Mouse (Mus musculus): ENCODE results near the gene Pde10a. TPM values are rescaled to one million over a fixed set of nuclear protein-coding genes. Genes with fewer than 3 reads are reported as not detected.

Pde10a gene
- polyA plus RNA-seq, 1 experiment from 2014 or later: 12.5 TPM

- peak; percentile 77; the same call in 1 of the 2 replicates for ATAC-seq (ENCODE audit: low FRiP score)
These were observed 72.6 kb downstream of the Pde10a start for GRCm38 (mm10) chr17:8597790-8598189.

GRCm38 (mm10) chr17:8602976-8603375 is 77.8 kb downstream of the Pde10a start:
- no peaks in the 10 kb centered on the region for H3K9me3 ChIP-seq (replicated peaks)
- no peaks in the 10 kb centered on the region for H3K27me3 ChIP-seq (replicated peaks)
- H3K4me3 ChIP-seq (replicated peaks): no peak overlapping the region
- WGBS: 98% methylated on average over 3 of the region's 3 CpGs
- H3K27ac ChIP-seq (replicated peaks): no peak overlapping the region
- no peaks in the 10 kb centered on the region for H3K36me3 ChIP-seq
- H3K4me1 ChIP-seq: no peaks in the 10 kb centered on the region
- no peak overlapping the region for H3K4me2 ChIP-seq
- no peak for ATAC-seq (ENCODE audit: low FRiP score)
- no peak overlapping the region for H3K9ac ChIP-seq (replicated peaks)

More at GRCm38 (mm10) chr17:8597790-8598189, 72.6 kb downstream of the Pde10a start:
- Histone ChIP-seq H3K4me3 (replicated peaks) (no peak overlapping the region), H3K36me3 (no peaks in the 10 kb centered on the region), H3K27ac (replicated peaks) (no peak overlapping the region), H3K4me2 (no peak overlapping the region), H3K4me1 (0 out of 2 replicates have a peak, but pooled peaks cover 7% of the 10 kb centered on the region), H3K9me3 (replicated peaks) (no peaks in the 10 kb centered on the region; the same call in 1 of the 2 replicates), H3K9ac (replicated peaks) (no peak overlapping the region), H3K27me3 (replicated peaks) (0 out of 2 replicates have a peak, but pooled peaks cover 3% of the 10 kb centered on the region)
- WGBS: 11% methylated on average over 7 of the region's 7 CpGs

GRCm38 (mm10) chr17:8605921-8606320 is 80.7 kb downstream of the Pde10a start:
- H3K4me1 ChIP-seq: no peaks in the 10 kb centered on the region
- no peak overlapping the region for H3K27ac ChIP-seq (replicated peaks)
- no peaks in the 10 kb centered on the region for H3K27me3 ChIP-seq (replicated peaks)
- no peaks in the 10 kb centered on the region for H3K36me3 ChIP-seq
- WGBS: 91% methylated on average over 5 of the region's 5 CpGs
- no peaks in the 10 kb centered on the region for H3K9me3 ChIP-seq (replicated peaks)
- no peak overlapping the region for H3K9ac ChIP-seq (replicated peaks)
- no peak overlapping the region for H3K4me3 ChIP-seq (replicated peaks)
- no peak for ATAC-seq (ENCODE audit: low FRiP score)
- H3K4me2 ChIP-seq: no peak overlapping the region

GRCm38 (mm10) chr17:8606695-8607094 is 81.5 kb downstream of the Pde10a start:
- Histone ChIP-seq H3K9ac (replicated peaks) (no peak overlapping the region), H3K36me3 (no peaks in the 10 kb centered on the region), H3K27me3 (replicated peaks) (no peaks in the 10 kb centered on the region), H3K27ac (replicated peaks) (no peak overlapping the region), H3K9me3 (replicated peaks) (no peaks in the 10 kb centered on the region), H3K4me1 (no peaks in the 10 kb centered on the region), H3K4me3 (replicated peaks) (no peak overlapping the region), H3K4me2 (no peak overlapping the region)
- ATAC-seq (ENCODE audit: low FRiP score): no peak
- WGBS: 79% methylated on average over 3 of the region's 3 CpGs

GRCm38 (mm10) chr17:8611916-8612315 is 86.7 kb downstream of the Pde10a start:
- Histone ChIP-seq H3K36me3 (no peaks in the 10 kb centered on the region), H3K4me1 (no peaks in the 10 kb centered on the region), H3K27me3 (replicated peaks) (no peaks in the 10 kb centered on the region; the same call in 1 of the 2 replicates), H3K27ac (replicated peaks) (no peak overlapping the region), H3K9me3 (replicated peaks) (no peaks in the 10 kb centered on the region), H3K9ac (replicated peaks) (no peak overlapping the region), H3K4me3 (replicated peaks) (no peak overlapping the region), H3K4me2 (no peak overlapping the region)
- no peak for ATAC-seq (ENCODE audit: low FRiP score)
- WGBS: 87% methylated on average over 4 of the region's 4 CpGs

GRCm38 (mm10) chr17:8613882-8614551 is 88.8 kb downstream of the Pde10a start:
- no peak overlapping the region for H3K9ac ChIP-seq (replicated peaks)
- 37% methylated on average over 7 of the region's 7 CpGs for WGBS
- peak; percentile 79; the same call in 1 of the 2 replicates for ATAC-seq (ENCODE audit: low FRiP score)
- no peak overlapping the region for H3K4me3 ChIP-seq (replicated peaks)
- no peaks in the 10 kb centered on the region; the same call in 1 of the 2 replicates for H3K27me3 ChIP-seq (replicated peaks)
- no peaks in the 10 kb centered on the region for H3K36me3 ChIP-seq
- no peaks in the 10 kb centered on the region for H3K9me3 ChIP-seq (replicated peaks)
- no peak overlapping the region for H3K27ac ChIP-seq (replicated peaks)
- H3K4me2 ChIP-seq: no peak overlapping the region
- no peaks in the 10 kb centered on the region for H3K4me1 ChIP-seq

GRCm38 (mm10) chr17:8620346-8620745 is 95.2 kb downstream of the Pde10a start:
- Histone ChIP-seq H3K27me3 (replicated peaks) (0 out of 2 replicates have a peak, but pooled peaks cover 4% of the 10 kb centered on the region), H3K4me2 (no peak overlapping the region), H3K4me1 (peaks cover 14% of the 10 kb centered on the region), H3K9me3 (replicated peaks) (no peaks in the 10 kb centered on the region), H3K9ac (replicated peaks) (no peak overlapping the region), H3K36me3 (no peaks in the 10 kb centered on the region), H3K4me3 (replicated peaks) (no peak overlapping the region), H3K27ac (replicated peaks) (no peak overlapping the region)
- ATAC-seq (ENCODE audit: low FRiP score): no peak
- WGBS: 35% methylated on average over 5 of the region's 5 CpGs

- no peaks in the 10 kb centered on the region for H3K9me3 ChIP-seq (replicated peaks)
- 70% methylated on average over 2 of the region's 2 CpGs for WGBS
- H3K9ac ChIP-seq (replicated peaks): no peak overlapping the region
- H3K27ac ChIP-seq (replicated peaks): no peak overlapping the region
- ATAC-seq (ENCODE audit: low FRiP score): no peak
- H3K36me3 ChIP-seq: no peaks in the 10 kb centered on the region
- no peak overlapping the region for H3K4me3 ChIP-seq (replicated peaks)
- H3K4me1 ChIP-seq: peaks cover 14% of the 10 kb centered on the region
- no peak overlapping the region for H3K4me2 ChIP-seq
- H3K27me3 ChIP-seq (replicated peaks): 0 out of 2 replicates have a peak, but pooled peaks cover 6% of the 10 kb centered on the region
These were observed 95.9 kb downstream of the Pde10a start for GRCm38 (mm10) chr17:8621105-8621504.

GRCm38 (mm10) chr17:8621906-8622305 is 96.7 kb downstream of the Pde10a start:
- H3K27me3 ChIP-seq (replicated peaks): 0 out of 2 replicates have a peak, but pooled peaks cover 8% of the 10 kb centered on the region
- no peak for ATAC-seq (ENCODE audit: low FRiP score)
- H3K4me2 ChIP-seq: no peak overlapping the region
- WGBS: 22% methylated on average over 6 of the region's 6 CpGs
- H3K27ac ChIP-seq (replicated peaks): no peak overlapping the region
- no peak overlapping the region for H3K9ac ChIP-seq (replicated peaks)
- H3K4me3 ChIP-seq (replicated peaks): no peak overlapping the region
- no peaks in the 10 kb centered on the region for H3K9me3 ChIP-seq (replicated peaks)
- no peaks in the 10 kb centered on the region for H3K36me3 ChIP-seq
- H3K4me1 ChIP-seq: peaks cover 14% of the 10 kb centered on the region

- H3K36me3 ChIP-seq: no peaks in the 10 kb centered on the region
- peaks cover 14% of the 10 kb centered on the region for H3K4me1 ChIP-seq
- WGBS: 39% methylated on average over 8 of the region's 8 CpGs
- no peak overlapping the region for H3K9ac ChIP-seq (replicated peaks)
- H3K9me3 ChIP-seq (replicated peaks): no peaks in the 10 kb centered on the region
- no peak for ATAC-seq (ENCODE audit: low FRiP score)
- 0 out of 2 replicates have a peak, but pooled peaks cover 4% of the 10 kb centered on the region for H3K27me3 ChIP-seq (replicated peaks)
- H3K27ac ChIP-seq (replicated peaks): no peak overlapping the region
- H3K4me2 ChIP-seq: no peak overlapping the region
- H3K4me3 ChIP-seq (replicated peaks): no peak overlapping the region
These were observed 101.2 kb downstream of the Pde10a start for GRCm38 (mm10) chr17:8626421-8626820.

GRCm38 (mm10) chr17:8631701-8632100 is 106.5 kb downstream of the Pde10a start:
- no peaks in the 10 kb centered on the region; the same call in 1 of the 2 replicates for H3K27me3 ChIP-seq (replicated peaks)
- H3K4me2 ChIP-seq: no peak overlapping the region
- 29% methylated on average over 1 of the region's 1 CpGs for WGBS
- H3K9ac ChIP-seq (replicated peaks): no peak overlapping the region
- H3K36me3 ChIP-seq: no peaks in the 10 kb centered on the region
- H3K9me3 ChIP-seq (replicated peaks): no peaks in the 10 kb centered on the region
- peaks cover 8% of the 10 kb centered on the region for H3K4me1 ChIP-seq
- no peak overlapping the region for H3K4me3 ChIP-seq (replicated peaks)
- no peak overlapping the region for H3K27ac ChIP-seq (replicated peaks)
- ATAC-seq (ENCODE audit: low FRiP score): no peak

- no peak overlapping the region for H3K4me3 ChIP-seq (replicated peaks)
- H3K9ac ChIP-seq (replicated peaks): no peak overlapping the region
- H3K27ac ChIP-seq (replicated peaks): no peak overlapping the region
- no peaks in the 10 kb centered on the region for H3K36me3 ChIP-seq
- WGBS: 21% methylated on average over 8 of the region's 8 CpGs
- ATAC-seq (ENCODE audit: low FRiP score): no peak
- H3K9me3 ChIP-seq (replicated peaks): no peaks in the 10 kb centered on the region
- peaks cover 8% of the 10 kb centered on the region for H3K4me1 ChIP-seq
- no peaks in the 10 kb centered on the region; the same call in 1 of the 2 replicates for H3K27me3 ChIP-seq (replicated peaks)
- no peak overlapping the region for H3K4me2 ChIP-seq
These were observed 108.4 kb downstream of the Pde10a start for GRCm38 (mm10) chr17:8633596-8633995.

Measured in neural tube, embryonic 15.5 days (tissue).